Mouse (Mus musculus) midbrain, embryonic 16.5 days (tissue): ENCODE data around the gene 6430548M08Rik. TPM values are rescaled to one million over a fixed set of nuclear protein-coding genes. Genes with fewer than 3 reads are reported as not detected.
A peak's percentile ranks its signal among the peaks of the same experiment; 100 is the strongest.

Experiments used
- ATAC-seq: fragments of 200-750 bp; cut with Nextera tagmentation; 2 replicates; pipeline ENCODE4 v1.8.0; 2017; ENCODE audit warnings: moderate TSS enrichment
- H3K27ac ChIP-seq: fragments of 300-500 bp; sonication (generic); 2 replicates; pipeline ENCODE4 v1.5.1; 2014; ENCODE audit warnings: mild to moderate bottlenecking, low read length, mixed read lengths
- H3K27me3 ChIP-seq: fragments of 300-500 bp; sonication (generic); 2 replicates; pipeline ENCODE4 v1.6.1; 2014; ENCODE audit warnings: low read depth, low read length, mixed read lengths; ENCODE audit not compliant: control insufficient read depth, insufficient read depth
- H3K36me3 ChIP-seq: fragments of 300-500 bp; sonication (generic); 2 replicates; pipeline ENCODE4 v1.6.1; 2014; ENCODE audit warnings: mild to moderate bottlenecking, low read length, moderate library complexity, mixed read lengths; ENCODE audit not compliant: control insufficient read depth, insufficient read depth
- H3K4me1 ChIP-seq: fragments of 300-500 bp; sonication (generic); 2 replicates; pipeline ENCODE4 v1.6.1; 2014; ENCODE audit warnings: mild to moderate bottlenecking, low read length, mixed read lengths; ENCODE audit not compliant: control insufficient read depth, insufficient read depth
- H3K4me2 ChIP-seq: fragments of 300-500 bp; sonication (generic); 2 replicates; pipeline ENCODE4 v1.6.1; 2014; ENCODE audit warnings: mild to moderate bottlenecking, low read length, mixed read lengths
- H3K4me3 ChIP-seq: fragments of 300-500 bp; sonication (generic); 2 replicates; pipeline ENCODE4 v1.5.1; 2014; ENCODE audit warnings: low read depth, mild to moderate bottlenecking, low read length, moderate library complexity, mixed read lengths
- H3K9ac ChIP-seq: fragments of 300-500 bp; sonication (generic); 2 replicates; pipeline ENCODE4 v1.6.1; 2014; ENCODE audit warnings: low read depth, low read length, mixed read lengths
- H3K9me3 ChIP-seq: fragments of 300-500 bp; sonication (generic); replicated peaks from 2 replicates; pipeline ENCODE4 v1.6.1; 2014; ENCODE audit warnings: mild to moderate bottlenecking, low read length, mixed read lengths; ENCODE audit not compliant: control insufficient read depth, poor library complexity, severe bottlenecking
- WGBS: fragments of 180-500 bp; shearing (Covaris S2); extraction: QIAGEN DNeasy Blood & Tissue Kit; methylation state at CpG from one replicate; pipeline ENCODE4 v1.1.7; 2014; 5-methylcytosine and 5-hydroxymethylcytosine counted together
- polyA plus RNA-seq: library from polyadenylated mRNA; unstranded; fragments of >200 nt; fragmentation: Nextera tagmentation; extraction: Ambion mirVana; gene quantifications from 2 replicates; pipeline ENCODE4 v1.2.1, GENCODE M21; 2015

6430548M08Rik gene
- polyA plus RNA-seq, 1 experiment from 2014 or later = 40.2 TPM

DNA sequence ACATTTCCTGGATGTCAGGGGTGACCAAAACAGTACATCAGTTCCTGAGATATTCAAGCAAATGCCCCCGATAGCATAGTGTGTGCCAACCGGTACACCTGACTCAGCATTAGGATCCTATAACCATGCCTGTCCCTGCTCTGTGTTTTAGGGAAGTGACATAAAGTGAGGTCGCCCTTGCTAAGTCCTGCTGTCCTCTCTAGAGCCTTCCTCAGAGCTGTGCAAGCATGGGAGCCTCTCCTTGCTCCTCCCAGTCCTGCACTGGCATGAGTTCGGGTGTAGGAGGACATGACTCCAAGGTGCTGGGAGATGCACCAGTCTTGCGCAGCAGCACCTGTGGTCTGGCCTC, 48.4 kb downstream of the 6430548M08Rik start:
- Histone ChIP-seq H3K9ac (no peak overlapping the region; the same call in 1 of the 2 replicates), H3K36me3 (peaks cover 6% of the 10 kb centered on the region; the same call in 1 of the 2 replicates)
- WGBS = 83% methylated on average over 5 of the region's 5 CpGs

GRCm38 (mm10) chr8:120163376-120163775, 49.4 kb downstream of the 6430548M08Rik start:
- Histone ChIP-seq H3K9me3 (no peaks in the 10 kb centered on the region), H3K9ac (no peak overlapping the region), H3K36me3 (peaks cover 6% of the 10 kb centered on the region; the same call in 1 of the 2 replicates), H3K4me2 (no peak overlapping the region), H3K27ac (no peak overlapping the region), H3K4me3 (no peak overlapping the region), H3K27me3 (no peaks in the 10 kb centered on the region), H3K4me1 (peaks cover 5% of the 10 kb centered on the region; the same call in 1 of the 2 replicates)
- WGBS = 70% methylated on average over 8 of the region's 8 CpGs
- ATAC-seq = no peak

More for the DNA sequence above, 48.4 kb downstream of the 6430548M08Rik start:
- no peaks in the 10 kb centered on the region for H3K4me1 ChIP-seq
- no peaks in the 10 kb centered on the region for H3K9me3 ChIP-seq
- no peak overlapping the region for H3K27ac ChIP-seq
- no peak overlapping the region for H3K4me3 ChIP-seq
- H3K27me3 ChIP-seq = no peaks in the 10 kb centered on the region
- H3K4me2 ChIP-seq = no peak overlapping the region
- no peak for ATAC-seq

DNA sequence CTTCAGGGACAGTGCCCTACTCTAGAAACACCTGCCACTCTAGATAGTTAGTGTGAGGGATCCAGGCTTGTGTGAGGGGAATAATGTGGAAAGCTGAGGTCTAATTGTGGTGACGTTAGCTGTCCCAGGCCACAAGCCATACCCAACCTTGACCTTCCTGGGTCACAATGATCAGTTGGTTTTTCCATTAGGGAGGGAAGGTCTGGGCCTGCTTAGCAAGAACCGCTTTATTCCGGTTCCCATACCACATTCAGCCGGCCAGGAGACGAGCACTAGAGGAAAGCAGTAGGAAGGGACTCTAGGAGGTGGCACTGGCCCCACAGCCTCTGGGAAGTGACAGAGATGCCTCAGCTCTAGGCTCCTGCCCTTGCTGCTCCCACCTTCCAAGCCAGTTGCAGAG, 50.1 kb downstream of the 6430548M08Rik start:
- Histone ChIP-seq H3K9ac (no peak overlapping the region), H3K4me2 (no peak overlapping the region), H3K36me3 (peaks cover 6% of the 10 kb centered on the region; the same call in 1 of the 2 replicates), H3K4me1 (peaks cover 7% of the 10 kb centered on the region; the same call in 1 of the 2 replicates), H3K4me3 (no peak overlapping the region), H3K27ac (no peak overlapping the region), H3K9me3 (no peaks in the 10 kb centered on the region), H3K27me3 (no peaks in the 10 kb centered on the region)
- 88% methylated on average over 5 of the region's 5 CpGs for WGBS
- ATAC-seq = no peak

DNA sequence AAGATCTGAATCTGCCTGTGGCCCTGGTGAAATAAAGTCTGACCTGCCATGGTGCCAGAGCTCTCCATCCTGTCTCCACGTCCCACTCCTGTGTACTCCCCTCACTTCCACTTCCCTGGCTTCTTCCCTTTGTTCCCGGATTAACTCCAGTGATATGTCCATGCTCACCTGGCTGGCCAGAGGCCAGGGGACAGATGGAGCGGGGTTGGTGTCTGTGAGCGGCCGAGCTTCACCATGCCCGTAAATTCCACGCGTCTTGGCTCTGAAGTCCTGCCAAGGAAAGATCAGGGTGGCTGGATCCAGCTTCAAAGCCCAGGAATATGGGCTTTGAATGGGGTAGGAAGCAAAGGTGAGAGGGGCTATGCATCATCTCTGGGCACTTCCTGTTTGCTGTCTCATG, 53.2 kb downstream of the 6430548M08Rik start:
- no peak overlapping the region for H3K4me2 ChIP-seq
- H3K36me3 ChIP-seq = no peaks in the 10 kb centered on the region
- no peak for ATAC-seq
- no peaks in the 10 kb centered on the region for H3K9me3 ChIP-seq
- H3K27ac ChIP-seq = no peak overlapping the region
- no peaks in the 10 kb centered on the region for H3K27me3 ChIP-seq
- peaks cover 7% of the 10 kb centered on the region; the same call in 1 of the 2 replicates for H3K4me1 ChIP-seq
- H3K4me3 ChIP-seq = no peak overlapping the region
- WGBS = 89% methylated on average over 8 of the region's 8 CpGs
- H3K9ac ChIP-seq = no peak overlapping the region

GRCm38 (mm10) chr8:120167821-120168220, 53.9 kb downstream of the 6430548M08Rik start:
- H3K36me3 ChIP-seq = no peaks in the 10 kb centered on the region
- 0 out of 2 replicates have a peak, but pooled peaks have one; percentile 50 for ATAC-seq
- no peak overlapping the region for H3K4me3 ChIP-seq
- H3K4me2 ChIP-seq = no peak overlapping the region
- H3K4me1 ChIP-seq = peaks cover 7% of the 10 kb centered on the region; the same call in 1 of the 2 replicates
- peak overlapping the region; percentile 1; the same call in 1 of the 2 replicates for H3K27ac ChIP-seq
- H3K9me3 ChIP-seq = no peaks in the 10 kb centered on the region
- 13% methylated on average over 5 of the region's 5 CpGs for WGBS
- H3K27me3 ChIP-seq = no peaks in the 10 kb centered on the region
- no peak overlapping the region for H3K9ac ChIP-seq

DNA sequence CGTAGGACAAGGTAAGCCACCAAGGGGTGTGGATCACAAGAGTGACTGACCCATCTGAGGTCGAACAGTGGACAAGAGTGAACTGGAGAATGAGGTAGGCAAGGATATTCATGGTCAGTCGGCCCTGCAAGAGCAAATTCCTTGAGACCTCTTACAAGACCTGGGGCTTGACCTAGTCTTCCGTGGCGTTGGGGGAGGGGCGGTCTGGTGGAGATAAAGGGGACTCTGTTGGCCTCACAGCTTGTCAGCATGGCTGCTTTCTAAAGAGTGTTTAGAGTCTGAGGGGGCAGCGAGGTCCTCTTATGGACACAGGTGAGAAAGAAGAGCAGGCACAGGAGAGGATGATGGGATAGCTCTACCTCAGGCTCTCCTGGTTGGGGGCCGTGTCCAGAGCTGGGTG, 55.2 kb downstream of the 6430548M08Rik start:
- H3K36me3 ChIP-seq = no peaks in the 10 kb centered on the region
- WGBS = 44% methylated on average over 8 of the region's 8 CpGs
- H3K4me2 ChIP-seq = no peak overlapping the region
- H3K9me3 ChIP-seq = no peaks in the 10 kb centered on the region
- no peak overlapping the region for H3K4me3 ChIP-seq
- H3K4me1 ChIP-seq = peaks cover 7% of the 10 kb centered on the region; the same call in 1 of the 2 replicates
- no peak for ATAC-seq
- no peak overlapping the region for H3K27ac ChIP-seq
- no peak overlapping the region for H3K9ac ChIP-seq
- H3K27me3 ChIP-seq = no peaks in the 10 kb centered on the region

DNA sequence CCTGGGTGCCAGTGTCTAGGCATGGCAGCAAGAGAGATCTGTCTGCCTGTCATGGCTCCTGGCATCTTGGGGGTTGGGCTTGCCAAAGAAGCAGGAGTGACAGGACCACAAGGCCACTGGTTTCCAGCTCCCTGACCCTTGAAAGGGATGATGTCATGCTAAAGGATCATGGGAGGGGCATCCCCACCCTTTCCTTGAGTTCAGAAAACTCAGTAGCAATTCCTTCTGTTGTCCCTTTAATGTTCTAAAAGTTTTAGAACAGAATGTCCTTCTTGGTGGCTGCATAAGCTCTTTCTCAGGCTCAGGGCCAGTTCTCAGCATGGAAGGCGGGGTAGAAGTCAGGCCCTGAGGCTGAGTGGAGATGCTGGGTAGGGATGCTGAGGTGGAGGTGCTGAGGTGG, 59.2 kb downstream of the 6430548M08Rik start:
- ATAC-seq = no peak
- WGBS = 95% methylated on average over 1 of the region's 1 CpGs

DNA sequence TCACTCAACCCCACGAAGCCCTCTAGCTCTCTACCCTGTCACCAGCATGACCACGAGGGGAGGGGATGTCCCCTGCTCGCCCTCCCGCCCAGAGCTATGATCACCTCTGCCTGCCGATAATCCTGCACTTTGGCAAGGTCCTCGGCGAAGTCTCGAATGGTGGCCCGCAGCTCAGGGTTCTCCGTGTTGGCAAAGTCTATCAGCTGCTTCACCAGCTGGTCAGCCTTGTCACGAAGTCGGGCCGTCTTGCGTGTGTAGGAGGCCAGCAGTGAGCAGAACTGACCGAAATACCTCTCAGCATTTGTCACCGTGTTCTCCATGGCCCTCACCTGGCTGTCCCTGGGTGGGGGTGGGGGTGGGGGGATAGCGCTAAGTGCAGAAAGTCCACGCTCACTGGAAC, 60.7 kb downstream of the 6430548M08Rik start:
- H3K9ac ChIP-seq = no peak overlapping the region; the same call in 1 of the 2 replicates
- peaks cover 34% of the 10 kb centered on the region for H3K4me1 ChIP-seq
- no peak overlapping the region for H3K4me3 ChIP-seq
- no peak for ATAC-seq
- WGBS = 48% methylated on average over 18 of the region's 18 CpGs
- H3K36me3 ChIP-seq = no peaks in the 10 kb centered on the region
- H3K9me3 ChIP-seq = no peaks in the 10 kb centered on the region
- no peaks in the 10 kb centered on the region for H3K27me3 ChIP-seq
- H3K4me2 ChIP-seq = no peak overlapping the region
- no peak overlapping the region for H3K27ac ChIP-seq

More for the DNA sequence above, 59.2 kb downstream of the 6430548M08Rik start:
- no peaks in the 10 kb centered on the region for H3K36me3 ChIP-seq
- H3K4me3 ChIP-seq = no peak overlapping the region
- H3K4me2 ChIP-seq = no peak overlapping the region
- no peak overlapping the region for H3K9ac ChIP-seq
- no peak overlapping the region for H3K27ac ChIP-seq
- peaks cover 25% of the 10 kb centered on the region for H3K4me1 ChIP-seq
- no peaks in the 10 kb centered on the region for H3K9me3 ChIP-seq
- no peaks in the 10 kb centered on the region for H3K27me3 ChIP-seq

GRCm38 (mm10) chr8:120176605-120177004, 62.7 kb downstream of the 6430548M08Rik start:
- Histone ChIP-seq H3K27ac (peak overlapping the region; percentile 84), H3K4me2 (peak overlapping the region; percentile 48)
- 7% methylated on average over 4 of the region's 4 CpGs for WGBS

More at GRCm38 (mm10) chr8:120176605-120177004, 62.7 kb downstream of the 6430548M08Rik start:
- Histone ChIP-seq H3K36me3 (no peaks in the 10 kb centered on the region), H3K9ac (peak overlapping the region; percentile 51), H3K9me3 (no peaks in the 10 kb centered on the region), H3K4me3 (no peak overlapping the region), H3K27me3 (no peaks in the 10 kb centered on the region), H3K4me1 (peaks cover 34% of the 10 kb centered on the region)
- peak; percentile 13 for ATAC-seq
